Mouse (Mus musculus) right cerebral cortex, adult 18-20 months (tissue): ENCODE measurements around the gene Ush2a.

ENCODE experiments used
- DNase-seq: peaks from one replicate; pipeline ENCODE4 v3.0.0; 2022; ENCODE audit warnings: mixed read lengths

Gene Ush2a

GRCm38 (mm10) chr1:188551802-188552201 is 290.0 kb downstream of the Ush2a start:
- no peak for DNase-seq

DNA sequence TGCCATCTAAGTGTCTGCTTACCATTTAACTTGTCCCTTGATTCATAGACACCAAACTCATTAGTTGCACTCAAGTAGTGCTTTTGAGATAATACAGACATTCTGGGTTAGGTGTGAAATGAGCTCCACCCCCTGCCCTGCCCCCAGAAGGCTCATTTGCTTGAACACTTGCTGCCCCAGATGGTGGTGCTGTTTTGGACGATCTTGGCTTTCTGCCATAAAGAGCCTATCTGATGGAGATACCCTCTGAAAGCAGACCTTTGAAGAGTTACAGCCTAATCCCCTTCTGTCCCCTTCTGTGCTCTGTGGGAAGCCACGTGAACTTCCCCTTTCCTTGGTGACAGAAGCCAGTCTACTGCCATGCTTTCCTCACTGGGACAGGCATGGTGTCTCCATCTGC is 297.1 kb downstream of the Ush2a start:
- no peak for DNase-seq

- no peak for DNase-seq
These were observed 304.4 kb downstream of the Ush2a start for GRCm38 (mm10) chr1:188566229-188566628.

- no peak for DNase-seq
These were observed 305.7 kb downstream of the Ush2a start for GRCm38 (mm10) chr1:188567486-188567885.

DNA sequence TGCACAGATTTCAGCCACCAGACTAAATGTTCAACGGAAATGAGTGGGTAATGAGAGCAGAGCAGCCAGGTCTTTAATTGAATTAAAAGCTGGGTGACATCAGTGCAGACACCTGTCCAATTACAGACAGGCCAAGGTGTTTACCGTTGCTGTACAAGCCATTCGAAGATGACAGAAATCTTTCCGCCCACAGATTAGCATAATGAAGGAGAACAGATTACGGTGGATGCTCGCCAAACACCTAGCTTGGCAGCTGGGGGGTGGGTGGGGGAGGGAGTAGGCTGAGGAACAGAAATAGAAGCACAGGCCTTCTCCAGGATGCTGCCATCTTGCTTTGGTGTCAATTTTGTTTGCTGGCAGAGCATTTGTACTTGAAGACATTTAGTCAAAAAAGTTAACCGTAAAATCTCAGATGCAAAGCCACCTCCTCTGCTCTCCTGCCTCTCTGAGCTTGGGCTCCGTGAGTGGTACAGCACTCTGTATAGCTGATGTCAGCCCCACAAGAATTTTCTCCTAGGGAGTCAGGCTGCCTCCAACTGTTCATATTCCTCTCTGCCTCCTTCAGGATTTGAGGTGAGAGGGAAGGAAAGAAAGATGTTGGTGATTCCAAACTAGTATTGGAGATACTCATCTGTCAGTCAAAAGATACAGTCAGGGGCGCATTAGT is 306.6 kb downstream of the Ush2a start:
- DNase-seq = peak; percentile 15

- DNase-seq = no peak
These were observed 314.5 kb downstream of the Ush2a start for GRCm38 (mm10) chr1:188576246-188576747.

DNA sequence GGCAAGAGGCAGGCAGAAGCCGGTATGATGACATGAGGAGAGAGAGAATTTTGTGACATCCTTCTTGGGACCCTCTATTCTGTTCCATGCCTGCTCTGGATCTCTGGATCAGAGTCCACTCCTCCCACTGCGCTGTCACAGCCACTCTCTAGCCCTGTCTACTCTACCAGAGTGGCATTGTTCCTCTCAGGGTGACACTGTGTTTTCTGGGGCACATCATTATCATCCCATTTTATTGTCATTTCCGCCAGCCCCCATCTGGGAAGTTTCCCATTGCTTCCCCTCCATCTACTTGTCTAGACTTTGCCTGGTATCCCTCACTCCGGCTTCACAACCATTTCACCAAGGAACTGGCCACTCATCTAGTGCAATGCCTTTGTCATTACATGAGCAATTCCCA is 315.6 kb downstream of the Ush2a start:
- no peak for DNase-seq

GRCm38 (mm10) chr1:188581136-188581535 is 319.3 kb downstream of the Ush2a start:
- no peak for DNase-seq

DNA sequence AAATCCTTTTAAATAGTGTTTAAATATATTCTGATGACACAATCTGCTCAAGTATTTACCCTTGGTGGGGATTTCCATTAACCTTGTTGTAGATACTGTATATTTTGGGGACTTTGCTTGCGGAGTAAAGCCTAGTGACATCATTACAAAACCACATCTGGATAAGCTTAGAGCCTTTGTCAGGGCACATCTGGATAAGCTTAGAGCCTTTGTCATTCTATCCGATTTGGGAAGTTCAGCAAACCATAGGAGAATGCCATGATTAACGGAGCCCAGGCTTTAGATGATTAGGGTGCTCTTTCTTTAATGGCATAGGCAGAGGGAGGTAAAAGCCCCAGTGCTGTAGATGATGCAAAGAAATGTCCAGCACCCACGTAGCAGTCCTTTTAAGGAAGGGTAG is 333.4 kb downstream of the Ush2a start:
- DNase-seq = no peak

- DNase-seq = no peak
These were observed 336.2 kb downstream of the Ush2a start for GRCm38 (mm10) chr1:188598052-188598451.

DNA sequence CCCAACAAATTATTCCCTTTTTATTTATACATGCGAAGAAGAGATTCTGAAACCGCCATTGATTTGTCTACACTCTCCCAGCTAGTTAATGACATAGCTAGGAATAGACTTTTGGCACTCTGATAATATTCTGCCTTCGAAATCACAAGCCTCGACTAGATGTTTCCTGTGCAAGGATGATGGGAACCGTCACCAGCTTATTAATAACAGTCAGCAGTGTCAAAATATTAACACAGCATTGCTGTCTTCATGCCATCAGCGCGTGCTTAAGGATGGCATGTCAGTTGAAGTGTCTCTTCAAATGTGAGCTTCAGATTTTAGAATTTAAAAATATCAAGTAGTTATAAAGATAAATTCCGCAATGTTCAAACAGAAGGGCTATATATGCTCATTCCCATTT is 337.3 kb downstream of the Ush2a start:
- DNase-seq = no peak

DNA sequence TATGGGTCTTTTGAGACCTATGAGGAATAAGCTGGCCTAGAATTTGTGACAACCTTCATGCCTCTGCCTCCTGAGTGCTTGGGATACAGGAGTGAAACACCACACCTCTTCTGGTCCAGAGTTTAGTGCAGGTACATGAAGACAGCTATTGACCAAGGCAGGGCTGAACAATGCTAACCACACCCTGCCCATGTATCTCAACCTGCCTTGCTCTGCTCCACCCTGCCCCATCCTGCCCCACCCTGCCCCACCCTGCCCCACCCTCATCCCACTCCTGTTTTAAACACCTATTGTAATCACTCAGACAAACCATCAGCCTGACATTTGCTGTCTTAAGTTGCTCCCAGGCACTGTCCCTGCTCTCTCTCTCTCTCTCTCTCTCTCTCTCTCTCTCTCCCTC is 344.6 kb downstream of the Ush2a start:
- no peak for DNase-seq

DNA sequence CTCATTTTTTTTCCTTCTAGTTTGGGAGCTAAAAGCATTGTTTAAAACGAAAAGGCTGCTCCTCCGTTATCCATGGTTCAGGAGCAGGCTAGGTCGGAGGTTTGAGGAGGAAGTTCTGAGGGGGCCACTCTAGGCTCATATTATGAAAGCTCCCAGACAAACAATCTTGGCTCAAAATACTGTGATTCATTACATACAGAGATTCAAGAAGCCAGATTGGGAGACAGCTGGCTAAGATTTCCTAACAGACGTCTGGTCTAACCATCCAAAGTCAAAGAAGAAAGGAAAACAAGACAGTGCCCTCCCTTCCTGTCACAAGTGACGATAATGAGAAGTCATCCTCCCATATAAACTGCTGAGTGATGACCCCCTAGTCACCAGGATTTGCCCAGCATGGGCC is 354.7 kb downstream of the Ush2a start:
- DNase-seq = no peak

GRCm38 (mm10) chr1:188633736-188634135 is 371.9 kb downstream of the Ush2a start:
- peak; percentile 32 for DNase-seq

GRCm38 (mm10) chr1:188639666-188640065 is 377.8 kb downstream of the Ush2a start:
- DNase-seq = no peak

- DNase-seq = no peak
These were observed 381.3 kb downstream of the Ush2a start for GRCm38 (mm10) chr1:188643156-188643555.

GRCm38 (mm10) chr1:188653001-188653400 is 391.2 kb downstream of the Ush2a start:
- DNase-seq = no peak

- no peak for DNase-seq
These were observed 394.3 kb downstream of the Ush2a start for GRCm38 (mm10) chr1:188656121-188656520.

DNA sequence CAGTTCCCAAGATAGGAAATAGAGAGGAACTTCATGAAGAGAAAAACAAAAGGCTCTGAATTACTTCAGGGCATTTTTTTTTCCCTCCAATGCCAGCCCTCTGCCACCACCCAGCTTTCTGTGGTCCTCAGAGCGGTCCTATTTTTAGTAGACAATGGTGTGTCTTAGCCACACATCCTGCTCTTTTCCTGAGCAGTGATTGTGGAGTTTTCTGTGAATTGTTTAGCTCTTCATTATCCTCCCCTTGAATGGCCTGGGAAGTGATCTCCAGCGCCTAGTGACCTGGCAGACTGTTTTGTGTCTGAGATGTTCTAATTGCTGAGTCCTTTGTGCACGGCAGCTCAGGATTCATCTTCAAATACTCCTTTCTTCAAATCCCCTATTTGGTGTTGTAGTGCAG is 397.3 kb downstream of the Ush2a start:
- no peak for DNase-seq

- no peak for DNase-seq
These were observed 398.5 kb downstream of the Ush2a start for GRCm38 (mm10) chr1:188660339-188660738.

DNA sequence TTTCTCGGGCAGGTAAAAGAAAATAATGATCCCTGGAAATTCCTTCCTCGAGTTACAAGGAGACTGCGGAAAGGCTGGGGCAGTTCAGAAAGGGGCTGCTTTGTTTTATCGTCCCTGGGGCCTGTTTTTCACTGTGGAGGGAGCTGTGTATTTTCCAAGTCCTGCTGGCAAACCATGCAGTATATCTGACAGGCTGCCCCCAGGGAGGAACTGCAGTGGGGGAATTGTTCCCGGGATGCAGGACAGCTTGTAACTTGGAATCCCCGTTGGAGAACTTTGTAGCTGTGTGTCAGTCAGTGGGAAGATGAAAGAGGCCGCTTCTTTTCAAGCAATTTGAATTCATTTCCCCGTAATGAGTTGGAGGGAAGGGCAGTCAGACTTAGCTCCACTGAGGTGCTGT is 399.1 kb downstream of the Ush2a start:
- no peak for DNase-seq

DNA sequence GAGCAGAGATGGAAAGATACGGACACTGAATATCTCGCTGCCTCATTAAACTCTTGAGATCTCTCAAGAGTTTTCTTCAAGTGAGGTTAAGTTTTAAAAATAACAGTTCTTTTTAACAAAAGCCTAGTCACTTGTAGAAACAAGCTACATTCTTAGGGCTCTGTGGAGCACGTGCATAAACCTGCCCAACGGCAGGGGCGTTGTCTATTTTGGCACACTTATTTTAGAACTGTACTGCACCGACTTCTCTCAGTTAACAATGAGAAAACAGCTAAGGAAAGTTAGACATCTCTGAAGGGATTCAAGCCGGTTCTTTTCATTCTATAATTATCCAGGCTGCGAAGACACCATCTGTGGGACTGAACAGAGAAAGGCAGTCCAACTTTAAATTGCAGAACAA is 405.6 kb downstream of the Ush2a start:
- no peak for DNase-seq

DNA sequence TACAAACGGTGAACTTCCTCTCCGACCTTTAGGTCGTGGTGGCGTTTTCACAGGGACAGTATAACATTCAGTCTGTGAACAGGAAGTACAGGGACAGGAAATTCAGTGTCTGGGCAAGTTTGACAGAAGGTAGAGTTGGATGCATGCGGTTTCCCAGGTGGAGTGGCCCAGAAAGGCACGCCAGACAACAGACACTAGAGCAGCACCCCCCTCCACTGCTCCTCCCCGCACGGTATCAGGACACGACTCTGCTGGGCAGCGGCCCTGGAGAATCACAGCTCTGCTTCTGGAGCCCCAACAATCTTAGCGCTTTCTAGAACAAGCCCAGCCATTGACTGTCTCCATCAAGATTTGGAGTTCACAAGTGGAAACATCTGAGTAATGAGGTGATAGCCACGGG is 406.7 kb downstream of the Ush2a start:
- no peak for DNase-seq

- DNase-seq = no peak
These were observed 411.0 kb downstream of the Ush2a start for GRCm38 (mm10) chr1:188672871-188673270.
